Mouse (Mus musculus) hindbrain, postnatal 0 days (tissue): ENCODE data around the gene Cmc2. TPM values are rescaled to one million over a fixed set of nuclear protein-coding genes. Genes with fewer than 3 reads are reported as not detected.

ENCODE experiments used
- ATAC-seq: fragments of 200-750 bp; cut with Nextera tagmentation; 2 replicates; pipeline ENCODE4 v1.8.0; 2017; ENCODE audit warnings: mild to moderate bottlenecking, moderate TSS enrichment, moderate library complexity
- DNase-seq: peaks from one replicate; pipeline ENCODE4 v3.0.0-alpha.2; 2015; ENCODE audit warnings: low spot score
- H3K27ac ChIP-seq: fragments of 300-500 bp; sonication (generic); 2 replicates; pipeline ENCODE4 v1.5.1; 2014; ENCODE audit warnings: mild to moderate bottlenecking
- H3K27me3 ChIP-seq: fragments of 300-500 bp; sonication (generic); 2 replicates; pipeline ENCODE4 v1.6.1; 2014; ENCODE audit warnings: low read length, mixed read lengths; ENCODE audit not compliant: insufficient read depth
- H3K36me3 ChIP-seq: fragments of 300-500 bp; sonication (generic); 2 replicates; pipeline ENCODE4 v1.6.1; 2014; ENCODE audit warnings: low read length, mixed read lengths; ENCODE audit not compliant: insufficient read depth
- H3K4me1 ChIP-seq: fragments of 300-500 bp; sonication (generic); 2 replicates; pipeline ENCODE4 v1.6.1; 2014; ENCODE audit warnings: antibody characterized with exemption, low read length, mixed read lengths; ENCODE audit not compliant: insufficient read depth
- H3K4me2 ChIP-seq: fragments of 300-500 bp; sonication (generic); 2 replicates; pipeline ENCODE4 v1.6.1; 2014; ENCODE audit warnings: low read depth, mild to moderate bottlenecking, low read length, moderate library complexity, mixed read lengths
- H3K4me3 ChIP-seq: fragments of 300-500 bp; sonication (generic); 2 replicates; pipeline ENCODE4 v1.5.1; 2014; ENCODE audit warnings: low read length
- H3K9ac ChIP-seq: fragments of 300-500 bp; sonication (generic); replicated peaks from 2 replicates; pipeline ENCODE4 v1.6.1; 2014; ENCODE audit warnings: mild to moderate bottlenecking, low read length, moderate library complexity, mixed read lengths
- H3K9me3 ChIP-seq: fragments of 300-500 bp; sonication (generic); 2 replicates; pipeline ENCODE4 v1.6.1; 2016; ENCODE audit warnings: low read length, mixed read lengths
- CTCF ChIP-seq: IDR thresholded peaks from 2 replicates; pipeline ENCODE4 v1.5.1; 2016; ENCODE audit warnings: antibody characterized with exemption, control low read depth, low read depth
- WGBS: fragments of 180-500 bp; shearing (Covaris S2); extraction: QIAGEN DNeasy Blood & Tissue Kit; methylation state at CpG from one replicate; pipeline ENCODE4 v1.1.7; 2014; 5-methylcytosine and 5-hydroxymethylcytosine counted together
- polyA plus RNA-seq: library from polyadenylated mRNA; unstranded; fragments of >200 nt; fragmentation: Nextera tagmentation; extraction: Ambion mirVana; gene quantifications from 2 replicates; pipeline ENCODE4 v1.2.1, GENCODE M21; 2015
- total RNA-seq: library from RNA; depleted of rRNA; stranded (reverse); fragments of >200 nt; gene quantifications from 2 replicates; pipeline ENCODE4 v1.2.3, GENCODE M21; 2014

The Cmc2 gene
- total and polyA plus RNA-seq, 2 experiments from 2014 or later, result 16.8 to 36.3 TPM

DNA sequence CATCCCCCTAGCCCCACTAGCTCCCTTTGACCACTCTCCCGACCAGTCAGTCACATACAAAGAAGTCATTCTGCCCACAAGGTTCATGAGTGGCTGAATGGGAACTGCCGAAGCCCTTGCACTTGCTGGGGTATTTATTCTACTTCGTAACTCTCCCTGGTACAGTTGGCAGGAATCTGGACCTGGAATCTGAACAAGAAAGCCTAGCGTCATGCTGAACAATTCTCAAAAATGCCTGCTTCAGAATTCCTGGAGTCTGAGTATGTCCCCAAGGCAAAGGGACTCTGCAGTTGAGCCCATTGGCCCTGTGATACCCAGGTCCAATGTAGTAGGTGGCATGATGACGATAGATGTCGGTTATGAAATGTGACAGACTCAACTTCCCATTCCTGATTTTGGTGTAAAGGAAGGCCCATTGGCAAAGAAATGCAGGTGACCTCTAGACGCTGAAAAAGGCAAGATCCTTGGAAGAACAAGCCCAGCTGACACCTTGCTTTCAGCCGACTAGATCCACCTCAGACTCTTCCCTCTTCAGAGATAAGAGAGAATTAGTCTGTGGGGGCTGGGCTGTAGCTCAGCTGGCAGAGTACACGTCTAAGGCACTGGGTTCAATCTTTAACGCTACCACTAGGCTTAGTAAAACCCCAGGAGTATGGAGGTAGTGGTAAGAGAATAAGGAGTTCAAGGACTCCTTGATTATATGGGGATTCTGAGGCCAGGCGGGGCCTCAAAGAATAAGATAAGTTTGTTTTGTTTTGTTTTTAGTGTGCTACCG is 21.2 kb upstream of the Cmc2 start:
- TF ChIP-seq CTCF, result no peak
- H3K4me3 ChIP-seq, result no peak overlapping the region
- H3K27me3 ChIP-seq, result no peaks in the 10 kb centered on the region
- peaks cover 11% of the 10 kb centered on the region; the same call in 1 of the 2 replicates for H3K4me1 ChIP-seq
- no peak for ATAC-seq
- H3K9me3 ChIP-seq, result no peaks in the 10 kb centered on the region
- peak overlapping the region; percentile 36 for H3K4me2 ChIP-seq
- no peak for DNase-seq
- H3K27ac ChIP-seq, result no peak overlapping the region
- H3K9ac ChIP-seq, result no peak overlapping the region
- WGBS, result 75% methylated on average over 12 of the region's 12 CpGs
- H3K36me3 ChIP-seq, result 0 out of 2 replicates have a peak, but pooled peaks cover 3% of the 10 kb centered on the region

DNA sequence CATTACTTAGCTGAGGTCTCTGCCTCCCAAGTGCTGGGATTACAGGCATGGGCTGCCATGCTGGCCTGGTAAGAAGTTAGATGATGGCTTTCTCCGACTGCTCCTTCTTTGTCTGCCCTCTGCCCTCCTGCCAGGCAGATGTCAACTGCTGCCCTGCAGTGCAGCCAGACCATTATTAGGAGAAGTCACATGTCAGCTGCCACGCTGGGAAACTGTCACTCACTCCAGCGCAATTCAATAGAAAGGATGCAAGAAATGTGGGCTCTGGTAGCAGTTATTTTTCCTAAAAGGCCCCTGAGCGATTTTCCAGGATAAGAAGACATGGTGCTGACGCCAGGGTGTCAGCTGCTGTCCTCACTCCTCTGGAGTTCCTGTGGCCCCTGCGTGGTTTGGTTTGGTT is 14.3 kb upstream of the Cmc2 start:
- H3K4me3 ChIP-seq, result no peak overlapping the region
- TF ChIP-seq CTCF, result no peak
- H3K9ac ChIP-seq, result no peak overlapping the region
- H3K4me1 ChIP-seq, result no peaks in the 10 kb centered on the region
- no peaks in the 10 kb centered on the region for H3K27me3 ChIP-seq
- H3K27ac ChIP-seq, result no peak overlapping the region
- 0 out of 2 replicates have a peak, but pooled peaks cover 6% of the 10 kb centered on the region for H3K36me3 ChIP-seq
- DNase-seq (no peak), ATAC-seq (no peak)
- H3K9me3 ChIP-seq, result no peaks in the 10 kb centered on the region
- no peak overlapping the region for H3K4me2 ChIP-seq
- 24% methylated on average over 6 of the region's 6 CpGs for WGBS

DNA sequence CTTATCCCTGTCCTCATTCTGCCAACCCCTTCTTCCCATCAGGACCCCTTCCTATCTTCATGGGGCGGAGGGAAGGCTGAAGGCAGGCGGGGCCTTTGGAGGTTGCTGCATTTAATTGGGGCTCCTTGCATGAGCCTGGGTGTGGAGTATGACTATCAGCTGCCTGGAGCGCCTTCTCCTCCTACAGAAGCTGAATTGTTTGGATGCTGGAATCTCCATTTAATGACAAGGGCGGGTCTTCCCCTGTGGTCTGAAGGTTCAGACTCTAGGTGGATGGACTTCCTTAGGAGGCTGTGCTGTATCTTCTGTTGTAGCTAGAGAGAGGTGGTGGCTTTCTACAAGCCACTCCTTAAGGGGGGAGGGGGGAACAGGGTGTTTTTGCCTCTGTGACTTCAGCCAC is 13.7 kb upstream of the Cmc2 start:
- ATAC-seq (no peak), DNase-seq (no peak)
- Histone ChIP-seq H3K4me2 (no peak overlapping the region), H3K9ac (no peak overlapping the region), H3K4me1 (no peaks in the 10 kb centered on the region), H3K27me3 (no peaks in the 10 kb centered on the region), H3K36me3 (0 out of 2 replicates have a peak, but pooled peaks cover 6% of the 10 kb centered on the region), H3K27ac (no peak overlapping the region), H3K9me3 (no peaks in the 10 kb centered on the region), H3K4me3 (no peak overlapping the region)
- 94% methylated on average over 4 of the region's 4 CpGs for WGBS
- TF ChIP-seq CTCF, result no peak

DNA sequence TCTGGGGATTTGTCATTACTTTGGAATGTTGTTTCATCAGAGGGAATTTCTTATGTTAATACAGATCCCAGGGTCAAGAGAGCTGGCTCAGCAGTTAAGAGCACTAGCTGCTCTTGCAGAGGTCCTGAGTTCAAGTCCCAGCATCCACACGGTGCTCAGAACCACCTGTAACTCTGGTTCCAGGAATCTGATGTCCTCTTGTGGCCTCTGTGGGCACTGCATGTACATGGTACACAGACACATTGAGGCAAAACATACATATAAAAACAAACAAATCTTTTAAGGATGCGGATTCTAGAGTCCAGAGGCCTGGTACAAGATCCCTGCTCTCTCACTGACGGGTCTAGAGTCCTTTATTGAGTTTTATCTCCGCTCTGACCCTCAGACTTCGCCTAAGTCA is 7.3 kb upstream of the Cmc2 start:
- no peak overlapping the region for H3K4me2 ChIP-seq
- no peaks in the 10 kb centered on the region for H3K9me3 ChIP-seq
- peak; percentile 42 for TF ChIP-seq CTCF
- WGBS, result 91% methylated on average over 5 of the region's 5 CpGs
- no peak overlapping the region for H3K27ac ChIP-seq
- DNase-seq, result no peak
- no peaks in the 10 kb centered on the region for H3K27me3 ChIP-seq
- no peak overlapping the region for H3K4me3 ChIP-seq
- no peak for ATAC-seq
- no peak overlapping the region for H3K9ac ChIP-seq
- no peaks in the 10 kb centered on the region for H3K4me1 ChIP-seq
- 0 out of 2 replicates have a peak, but pooled peaks cover 3% of the 10 kb centered on the region for H3K36me3 ChIP-seq

DNA sequence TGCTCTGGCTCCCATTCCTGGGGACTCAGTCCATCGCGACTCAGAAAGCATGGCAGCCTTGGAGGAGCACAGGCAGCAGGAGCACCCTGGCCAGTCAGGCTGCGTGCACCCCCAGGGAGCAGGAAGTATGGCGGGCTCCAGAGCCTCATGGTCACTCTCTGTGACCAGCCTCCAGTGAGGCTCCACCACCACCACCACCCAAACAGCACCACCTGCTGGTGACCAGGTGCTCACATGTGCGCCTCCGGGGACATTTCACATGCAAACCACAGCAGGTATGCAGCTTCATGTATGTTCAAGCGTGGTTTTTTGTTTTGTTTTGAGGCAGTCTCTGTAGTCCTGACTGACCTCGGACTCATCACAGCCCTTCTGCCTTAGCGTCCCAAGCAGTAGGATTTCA is 6.6 kb upstream of the Cmc2 start:
- Histone ChIP-seq H3K9ac (no peak overlapping the region), H3K36me3 (no peaks in the 10 kb centered on the region), H3K9me3 (no peaks in the 10 kb centered on the region), H3K4me1 (no peaks in the 10 kb centered on the region), H3K27me3 (no peaks in the 10 kb centered on the region), H3K4me2 (no peak overlapping the region), H3K27ac (no peak overlapping the region), H3K4me3 (no peak overlapping the region)
- DNase-seq (no peak), ATAC-seq (no peak)
- 80% methylated on average over 9 of the region's 9 CpGs for WGBS
- peak; percentile 62 for TF ChIP-seq CTCF

DNA sequence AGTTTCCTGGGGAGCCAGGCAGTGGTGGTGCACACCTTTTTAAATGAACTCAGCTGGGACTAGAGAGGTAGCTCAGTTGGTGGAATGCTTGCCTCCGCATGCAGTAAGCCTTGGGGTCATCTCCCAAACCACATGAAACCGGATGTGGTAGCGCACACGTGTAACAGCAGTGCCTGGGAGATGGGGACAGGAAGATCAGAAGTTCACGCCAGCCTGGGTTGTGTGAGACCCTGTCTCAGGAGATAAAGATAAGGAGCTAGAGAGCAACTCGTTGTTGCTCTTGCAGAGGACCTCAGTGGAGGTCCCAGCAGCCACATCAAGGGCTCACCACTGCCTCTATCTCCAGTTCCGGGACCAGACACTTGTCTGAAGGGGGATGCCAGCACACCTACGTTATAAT is 2.3 kb upstream of the Cmc2 start:
- H3K4me2 ChIP-seq, result no peak overlapping the region
- H3K9ac ChIP-seq, result no peak overlapping the region
- 94% methylated on average over 8 of the region's 8 CpGs for WGBS
- H3K4me3 ChIP-seq, result no peak overlapping the region
- no peak overlapping the region for H3K27ac ChIP-seq
- no peaks in the 10 kb centered on the region for H3K27me3 ChIP-seq
- 0 out of 2 replicates have a peak, but pooled peaks cover 3% of the 10 kb centered on the region for H3K4me1 ChIP-seq
- no peak for ATAC-seq
- DNase-seq, result no peak
- H3K36me3 ChIP-seq, result no peaks in the 10 kb centered on the region
- no peaks in the 10 kb centered on the region for H3K9me3 ChIP-seq
- TF ChIP-seq CTCF, result no peak

DNA sequence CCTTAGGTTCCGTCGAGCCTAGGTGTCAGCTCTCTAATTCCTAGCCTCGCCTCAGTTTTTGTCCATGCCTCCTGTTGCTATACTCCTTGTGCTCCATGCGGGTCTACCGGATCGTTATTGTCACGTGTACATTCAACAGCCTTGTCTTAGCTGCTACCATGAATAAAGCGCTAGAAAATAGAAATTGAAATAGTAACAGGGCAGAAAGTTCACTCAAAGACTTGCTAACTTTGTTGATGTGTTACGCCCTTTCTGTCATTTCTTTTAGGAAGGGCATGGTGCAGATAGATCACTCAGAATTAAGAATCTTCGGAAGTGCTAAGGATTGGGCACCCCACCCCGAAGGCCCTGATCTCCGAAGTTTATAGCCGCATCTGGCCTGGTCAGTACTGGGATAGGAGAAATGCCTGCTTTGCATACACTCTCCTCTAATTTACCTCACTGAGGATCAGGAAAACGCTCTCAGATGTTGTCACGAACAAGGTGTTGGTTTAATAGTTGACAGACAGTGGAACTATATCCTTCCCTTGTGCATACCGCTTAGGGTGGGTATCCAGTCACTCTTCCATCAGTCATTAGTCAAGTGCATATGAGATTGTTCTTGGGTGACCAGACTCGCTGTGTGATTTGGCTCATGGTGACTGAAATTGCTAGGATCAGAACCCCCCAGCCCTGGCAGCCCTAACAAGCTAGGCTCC is 954 bp upstream of the Cmc2 start:
- 34% methylated on average over 17 of the region's 17 CpGs for WGBS
- Histone ChIP-seq H3K27me3 (no peaks in the 10 kb centered on the region), H3K36me3 (no peaks in the 10 kb centered on the region), H3K9me3 (no peaks in the 10 kb centered on the region), H3K4me2 (peak overlapping the region; percentile 78), H3K4me3 (peak overlapping the region; percentile 85), H3K9ac (peak overlapping the region; percentile 68), H3K4me1 (0 out of 2 replicates have a peak, but pooled peaks cover 3% of the 10 kb centered on the region), H3K27ac (peak overlapping the region; percentile 89)
- ATAC-seq (no peak), DNase-seq (no peak)
- no peak for TF ChIP-seq CTCF
